Mouse (Mus musculus) neural tube, embryonic 12.5 days (tissue): ENCODE measurements at regions not wholly inside any gene's neighbourhood (a gene's known extent, or its start where the extent isn't known, plus 50 kb on each side); places are given as distances from the start of the nearest gene placed in this dataset.

Source experiments
- ATAC-seq: fragments of 200-750 bp; cut with Nextera tagmentation; 2 replicates; pipeline ENCODE4 v1.8.0; 2017; ENCODE audit warnings: low read depth, mild to moderate bottlenecking, moderate TSS enrichment, moderate library complexity; ENCODE audit not compliant: low FRiP score
- H3K27ac ChIP-seq: fragments of 300-500 bp; sonication (generic); 2 replicates; pipeline ENCODE4 v1.5.1; 2016
- H3K27me3 ChIP-seq: fragments of 300-500 bp; sonication (generic); replicated peaks from 2 replicates; pipeline ENCODE4 v1.6.1; 2016; ENCODE audit warnings: mild to moderate bottlenecking
- H3K36me3 ChIP-seq: fragments of 300-500 bp; sonication (generic); 2 replicates; pipeline ENCODE4 v1.6.1; 2016; ENCODE audit warnings: mild to moderate bottlenecking
- H3K4me1 ChIP-seq: fragments of 300-500 bp; sonication (generic); 2 replicates; pipeline ENCODE4 v1.6.1; 2016
- H3K4me2 ChIP-seq: fragments of 300-500 bp; sonication (generic); replicated peaks from 2 replicates; pipeline ENCODE4 v1.6.1; 2016; ENCODE audit warnings: mild to moderate bottlenecking
- H3K4me3 ChIP-seq: fragments of 300-500 bp; sonication (generic); 2 replicates; pipeline ENCODE4 v1.5.1; 2016
- H3K9ac ChIP-seq: fragments of 300-500 bp; sonication (generic); 2 replicates; pipeline ENCODE4 v1.6.1; 2016; ENCODE audit warnings: mild to moderate bottlenecking
- H3K9me3 ChIP-seq: fragments of 300-500 bp; sonication (generic); 2 replicates; pipeline ENCODE4 v1.6.1; 2016; ENCODE audit warnings: mild to moderate bottlenecking
- WGBS: fragments of 180-500 bp; shearing (Covaris S2); methylation state at CpG from one replicate; pipeline ENCODE4 v1.1.7; 2016; 5-methylcytosine and 5-hydroxymethylcytosine counted together

- 21% methylated on average over 9 of the region's 9 CpGs for WGBS
- no peak overlapping the region for H3K9ac ChIP-seq
- H3K4me1 ChIP-seq: no peaks in the 10 kb centered on the region
- no peaks in the 10 kb centered on the region for H3K9me3 ChIP-seq
- no peak overlapping the region for H3K4me2 ChIP-seq
- ATAC-seq: peak; percentile 61; the same call in 1 of the 2 replicates
- no peak overlapping the region for H3K4me3 ChIP-seq
- no peak overlapping the region for H3K27ac ChIP-seq
- no peaks in the 10 kb centered on the region for H3K36me3 ChIP-seq
- no peaks in the 10 kb centered on the region for H3K27me3 ChIP-seq
These were observed 517.5 kb downstream of the Cps1 start for GRCm38 (mm10) chr1:67640353-67640752.

GRCm38 (mm10) chr1:67640766-67641165 lies 517.9 kb downstream of the Cps1 start:
- Histone ChIP-seq H3K4me3 (no peak overlapping the region), H3K4me1 (no peaks in the 10 kb centered on the region), H3K36me3 (no peaks in the 10 kb centered on the region), H3K27me3 (no peaks in the 10 kb centered on the region), H3K27ac (no peak overlapping the region), H3K4me2 (no peak overlapping the region), H3K9me3 (no peaks in the 10 kb centered on the region), H3K9ac (no peak overlapping the region)
- peak; percentile 21; the same call in 1 of the 2 replicates for ATAC-seq
- WGBS: 42% methylated on average over 6 of the region's 6 CpGs

- 63% methylated on average over 4 of the region's 4 CpGs for WGBS
- no peak for ATAC-seq
These were observed 520.8 kb downstream of the Cps1 start for GRCm38 (mm10) chr1:67643627-67644026.

More at GRCm38 (mm10) chr1:67643627-67644026, 520.8 kb downstream of the Cps1 start:
- Histone ChIP-seq H3K4me2 (no peak overlapping the region), H3K4me1 (no peaks in the 10 kb centered on the region), H3K36me3 (no peaks in the 10 kb centered on the region), H3K4me3 (no peak overlapping the region), H3K27ac (no peak overlapping the region), H3K9me3 (no peaks in the 10 kb centered on the region), H3K9ac (no peak overlapping the region), H3K27me3 (no peaks in the 10 kb centered on the region)
